Mouse (Mus musculus) ES-Bruce4 (cell line): ENCODE results near the gene Saa1.

Experiments used
- CTCF ChIP-seq: IDR thresholded peaks from one replicate; pipeline ENCODE4 v1.8.1; 2011; ENCODE audit warnings: low read depth, low read length
- EP300 ChIP-seq: IDR thresholded peaks from 2 replicates; pipeline ENCODE4 v1.6.1; 2011; ENCODE audit warnings: low read depth, low read length; ENCODE audit not compliant: insufficient read depth

DNA sequence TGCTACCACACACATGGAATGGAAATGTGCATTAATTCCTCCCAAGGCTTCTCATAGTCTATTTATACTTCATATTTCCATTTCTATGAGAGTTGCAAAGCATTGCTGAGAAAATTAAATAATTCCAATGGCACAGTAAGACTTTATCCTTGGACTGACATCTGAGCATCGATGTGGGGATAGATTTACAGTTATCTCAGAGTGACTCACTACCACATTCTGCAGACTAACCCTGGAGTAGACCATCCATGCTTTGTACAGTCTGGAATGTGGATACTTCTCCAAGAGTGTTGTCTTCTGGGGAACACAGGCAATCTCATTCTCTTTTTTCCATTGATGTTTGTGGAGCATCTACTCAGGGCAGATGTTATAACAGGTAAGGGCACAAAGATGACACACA, 15.2 kb downstream of the Saa1 start:
- TF ChIP-seq CTCF (no peak), EP300 (no peak)
